Mouse (Mus musculus) neural tube, embryonic 14.5 days (tissue): Measurements from ENCODE around the gene Zfp764. TPM values are rescaled to one million over a fixed set of nuclear protein-coding genes. Genes with fewer than 3 reads are reported as not detected.
"Not testable (repeated sequence)": the region's sequence is repeated elsewhere in the genome, so short reads cannot be mapped to it uniquely, and the experiment has no call there.

ENCODE experiments used
- ATAC-seq: fragments of 200-750 bp; cut with Nextera tagmentation; 2 replicates; pipeline ENCODE4 v1.8.0; 2017; ENCODE audit warnings: low read depth, mild to moderate bottlenecking, moderate TSS enrichment, moderate library complexity
- H3K27ac ChIP-seq: fragments of 300-500 bp; sonication (generic); 2 replicates; pipeline ENCODE4 v1.5.1; 2014; ENCODE audit warnings: low read depth, mild to moderate bottlenecking, control low read depth, low read length, moderate library complexity, mixed read lengths
- H3K27me3 ChIP-seq: fragments of 300-500 bp; sonication (generic); 2 replicates; pipeline ENCODE4 v1.6.1; 2014; ENCODE audit warnings: low read length; ENCODE audit not compliant: control insufficient read depth, insufficient read depth
- H3K36me3 ChIP-seq: fragments of 300-500 bp; sonication (generic); 2 replicates; pipeline ENCODE4 v1.6.1; 2014; ENCODE audit warnings: low read length, mixed read lengths; ENCODE audit not compliant: control insufficient read depth, insufficient read depth
- H3K4me1 ChIP-seq: fragments of 300-500 bp; sonication (generic); 2 replicates; pipeline ENCODE4 v1.6.1; 2014; ENCODE audit warnings: low read length; ENCODE audit not compliant: control insufficient read depth, insufficient read depth
- H3K4me2 ChIP-seq: fragments of 300-500 bp; sonication (generic); 2 replicates; pipeline ENCODE4 v1.6.1; 2014; ENCODE audit warnings: mild to moderate bottlenecking, low read depth, low read length, control low read depth
- H3K4me3 ChIP-seq: fragments of 300-500 bp; sonication (generic); 2 replicates; pipeline ENCODE4 v1.5.1; 2014; ENCODE audit warnings: low read depth, low read length, control low read depth, mixed read lengths
- H3K9ac ChIP-seq: fragments of 300-500 bp; sonication (generic); replicated peaks from 2 replicates; pipeline ENCODE4 v1.6.1; 2014; ENCODE audit warnings: low read depth, mild to moderate bottlenecking, control low read depth, low read length, mixed read lengths
- H3K9me3 ChIP-seq: fragments of 300-500 bp; sonication (generic); 2 replicates; pipeline ENCODE4 v1.6.1; 2016; ENCODE audit warnings: low read length; ENCODE audit not compliant: control insufficient read depth
- WGBS: fragments of 180-500 bp; shearing (Covaris S2); extraction: QIAGEN DNeasy Blood & Tissue Kit; methylation state at CpG from one replicate; pipeline ENCODE4 v1.1.7; 2014; 5-methylcytosine and 5-hydroxymethylcytosine counted together
- polyA plus RNA-seq: library from polyadenylated mRNA; unstranded; fragments of >200 nt; fragmentation: Nextera tagmentation; extraction: Ambion mirVana; gene quantifications from 2 replicates; pipeline ENCODE4 v1.2.1, GENCODE M21; 2014

The Zfp764 gene
- polyA plus RNA-seq: 5.5 and 5.7 TPM in 2 replicates

DNA sequence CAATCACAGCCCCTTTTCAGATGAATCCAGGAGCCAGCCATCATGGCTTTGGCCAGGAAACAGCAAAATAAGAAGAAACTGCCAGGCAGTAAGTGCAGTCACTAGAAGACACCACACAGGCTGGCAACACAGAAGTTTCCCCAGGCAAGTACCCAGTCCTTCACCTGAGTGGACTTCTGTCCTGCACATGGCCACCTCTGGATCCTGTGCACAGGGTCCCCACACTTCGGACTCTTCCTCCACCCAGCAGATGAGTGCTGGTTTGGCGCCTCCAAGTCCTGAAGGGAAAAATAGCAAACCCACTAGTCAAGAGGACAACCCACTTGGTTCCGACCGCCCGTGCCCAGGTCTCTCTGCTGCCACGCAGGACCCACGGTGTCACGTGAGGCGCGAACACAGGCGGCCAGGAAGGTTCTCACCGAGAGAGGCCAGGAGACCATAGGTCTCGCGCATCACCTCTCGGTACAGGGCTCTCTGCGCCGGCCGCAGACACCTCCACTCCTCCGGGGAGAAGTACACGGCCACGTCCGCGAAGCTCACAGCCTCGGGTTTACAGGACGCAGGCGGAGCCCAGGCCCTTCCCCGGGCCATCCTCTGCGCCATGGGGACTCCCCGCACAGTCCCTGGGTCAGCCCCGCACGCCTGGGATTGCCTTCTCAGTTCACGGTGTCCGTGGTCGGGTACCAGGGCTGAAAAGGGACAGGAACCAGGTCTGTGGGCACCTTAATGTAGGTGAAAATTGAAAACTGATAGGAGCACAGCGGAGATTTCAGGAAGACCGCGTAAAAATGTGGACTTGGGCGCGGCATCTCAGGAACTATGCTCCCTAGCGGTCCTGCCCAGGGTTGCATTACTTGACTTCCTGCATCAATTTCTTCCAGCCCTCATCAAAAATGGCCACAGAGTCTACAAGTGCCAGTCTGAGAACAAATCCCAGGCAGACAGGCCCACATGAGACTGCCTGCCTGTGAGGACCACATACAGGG is at the start of gene Zfp764:
Zfp764 (minus strand) TSS at position 821 of the 986 bp plus-strand sequence.
- H3K27me3 ChIP-seq, H3K9me3 ChIP-seq, H3K4me1 ChIP-seq, H3K36me3 ChIP-seq: not testable (repeated sequence)
- ATAC-seq: peak; percentile 86
- WGBS: 5% methylated on average over 39 of the region's 40 CpGs
- Histone ChIP-seq H3K4me3 (peak within 1 kb of the TSS; percentile 45), H3K9ac (peak within 1 kb of the TSS; percentile 67), H3K27ac (peak within 1 kb of the TSS; percentile 35), H3K4me2 (peak within 1 kb of the TSS; percentile 79)

DNA sequence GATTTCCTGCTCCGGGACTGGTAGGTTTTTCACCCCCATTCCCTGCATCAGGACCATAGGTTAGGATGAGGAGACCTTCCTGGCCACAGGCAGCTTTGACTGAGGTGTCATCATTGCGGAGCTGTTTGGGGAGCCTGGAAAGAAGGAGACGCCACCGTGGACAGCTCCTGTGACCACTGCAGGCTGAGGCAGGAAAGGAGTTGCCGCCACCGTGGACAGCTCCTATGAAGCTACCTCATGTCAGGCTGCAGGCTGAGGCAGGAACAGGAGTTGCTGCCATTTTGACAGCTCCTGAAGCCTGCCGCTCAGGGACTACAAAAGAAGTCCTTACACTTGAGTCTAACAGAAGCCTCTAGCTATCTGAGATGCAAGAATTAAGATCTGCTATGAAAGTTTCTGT is 48.3 kb upstream of the Zfp764 start:
- WGBS: 93% methylated on average over 7 of the region's 7 CpGs

DNA sequence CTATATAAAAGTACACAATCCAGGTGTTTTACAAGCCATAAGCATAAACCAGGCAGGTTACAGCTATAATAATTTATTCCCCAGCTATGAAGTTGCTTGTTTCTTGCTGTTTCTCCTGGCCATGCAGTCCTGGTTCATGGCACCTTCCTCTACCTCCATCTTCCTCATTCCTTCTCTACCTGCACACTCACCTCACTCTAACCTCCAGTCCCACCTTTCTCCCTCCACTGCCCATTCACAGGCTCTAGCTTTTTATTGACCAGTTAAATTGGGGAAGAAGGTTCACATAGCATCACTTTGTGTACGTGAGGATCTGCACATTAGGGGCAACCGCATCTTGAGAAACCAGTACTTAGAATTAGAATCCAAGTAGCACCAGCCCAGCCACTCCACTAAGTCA is 46.4 kb upstream of the Zfp764 start:
- Histone ChIP-seq H3K4me1 (peaks cover 24% of the 10 kb centered on the region), H3K27ac (no peak overlapping the region), H3K9me3 (no peaks in the 10 kb centered on the region), H3K9ac (no peak overlapping the region), H3K27me3 (no peaks in the 10 kb centered on the region), H3K36me3 (peaks cover 11% of the 10 kb centered on the region; the same call in 1 of the 2 replicates), H3K4me3 (no peak overlapping the region), H3K4me2 (no peak overlapping the region)
- WGBS: 98% methylated on average over 2 of the region's 2 CpGs
- ATAC-seq: no peak

More for the DNA sequence above, 48.3 kb upstream of the Zfp764 start:
- Histone ChIP-seq H3K4me2 (no peak overlapping the region), H3K36me3 (peaks cover 15% of the 10 kb centered on the region; the same call in 1 of the 2 replicates), H3K9me3 (no peaks in the 10 kb centered on the region), H3K27ac (no peak overlapping the region), H3K4me1 (peaks cover 20% of the 10 kb centered on the region), H3K27me3 (no peaks in the 10 kb centered on the region), H3K9ac (no peak overlapping the region), H3K4me3 (no peak overlapping the region)
- ATAC-seq: no peak

DNA sequence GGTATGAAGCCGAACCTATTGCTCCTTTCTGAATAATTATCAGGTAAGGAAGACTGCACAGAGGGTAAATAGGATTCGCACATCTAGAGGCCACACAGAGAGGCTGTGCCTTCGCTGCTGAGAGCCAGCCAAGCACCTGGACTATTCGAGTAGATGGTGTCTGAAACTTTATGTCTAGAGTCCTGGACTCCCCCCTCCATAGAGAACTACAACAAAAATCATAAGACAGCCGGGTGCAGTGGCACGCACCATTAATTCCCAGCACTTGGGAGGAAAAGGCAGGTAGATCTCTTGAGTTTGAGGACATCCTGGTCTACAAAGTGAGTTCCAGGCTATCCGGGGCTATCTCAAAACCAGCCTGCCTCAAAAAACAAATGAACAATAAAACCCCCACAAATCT is 43.3 kb upstream of the Zfp764 start:
- H3K9me3 ChIP-seq: no peaks in the 10 kb centered on the region
- peak overlapping the region; percentile 93 for H3K4me3 ChIP-seq
- whole genome bisulfite sequencing: 86% methylated on average over 7 of the region's 7 CpGs
- H3K27ac ChIP-seq: no peak overlapping the region
- peaks cover 29% of the 10 kb centered on the region for H3K4me1 ChIP-seq
- peaks cover 4% of the 10 kb centered on the region; the same call in 1 of the 2 replicates for H3K36me3 ChIP-seq
- peak overlapping the region; percentile 59 for H3K4me2 ChIP-seq
- peak overlapping the region; percentile 92 for H3K9ac ChIP-seq
- H3K27me3 ChIP-seq: no peaks in the 10 kb centered on the region
- ATAC-seq: no peak

DNA sequence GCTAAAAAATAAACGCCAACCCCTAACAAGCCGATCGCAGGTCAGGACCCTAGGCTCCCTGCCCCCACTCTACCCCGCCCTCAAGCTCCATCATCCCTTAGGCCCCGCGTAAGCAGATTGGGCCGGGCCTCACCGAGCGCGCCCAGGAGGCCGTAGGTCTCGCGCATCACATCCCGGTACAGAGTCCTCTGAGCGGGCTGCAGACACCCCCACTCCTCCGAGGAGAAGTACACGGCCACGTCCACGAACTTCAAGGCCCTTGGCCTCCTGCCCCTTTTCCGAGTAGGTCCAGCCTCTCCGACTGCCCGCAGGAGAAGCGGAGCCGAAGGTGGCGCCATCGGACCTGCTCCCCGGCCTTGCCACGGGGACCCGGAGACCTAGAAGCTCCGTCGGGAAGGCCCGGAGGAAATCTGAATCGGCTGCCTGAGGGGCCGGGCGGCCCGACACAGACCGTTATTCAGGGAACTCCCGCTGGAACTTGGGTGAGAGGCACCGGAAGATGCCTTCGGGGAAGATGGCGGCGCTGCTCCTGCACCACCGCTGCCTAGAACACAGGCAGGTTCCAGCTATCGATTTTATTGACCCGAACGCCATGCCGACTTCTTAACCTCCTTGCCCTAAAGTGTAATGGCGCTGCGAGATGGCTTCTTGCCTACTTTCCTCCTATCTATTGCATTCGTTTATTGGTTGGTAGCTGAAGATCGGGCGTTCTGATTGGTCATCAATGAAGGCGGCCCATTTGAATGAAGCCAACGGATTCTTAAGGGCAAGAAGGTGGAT is 42.1 kb upstream of the Zfp764 start, which contains the start of gene Zfp689:
Zfp689 (minus strand) TSS at position 638 of the 780 bp plus-strand sequence.
- Histone ChIP-seq H3K4me3 (peak within 1 kb of the TSS; percentile 93), H3K27me3 (no peaks in the 10 kb centered on the region), H3K9ac (peak within 1 kb of the TSS; percentile 92), H3K4me2 (peak within 1 kb of the TSS; percentile 59), H3K4me1 (peaks cover 29% of the 10 kb centered on the region), H3K9me3 (no peaks in the 10 kb centered on the region), H3K27ac (peak within 1 kb of the TSS; percentile 97), H3K36me3 (peaks cover 13% of the 10 kb centered on the region)
- peak; percentile 91 for ATAC-seq
- WGBS: under 1% methylated on average over 54 of the region's 54 CpGs

DNA sequence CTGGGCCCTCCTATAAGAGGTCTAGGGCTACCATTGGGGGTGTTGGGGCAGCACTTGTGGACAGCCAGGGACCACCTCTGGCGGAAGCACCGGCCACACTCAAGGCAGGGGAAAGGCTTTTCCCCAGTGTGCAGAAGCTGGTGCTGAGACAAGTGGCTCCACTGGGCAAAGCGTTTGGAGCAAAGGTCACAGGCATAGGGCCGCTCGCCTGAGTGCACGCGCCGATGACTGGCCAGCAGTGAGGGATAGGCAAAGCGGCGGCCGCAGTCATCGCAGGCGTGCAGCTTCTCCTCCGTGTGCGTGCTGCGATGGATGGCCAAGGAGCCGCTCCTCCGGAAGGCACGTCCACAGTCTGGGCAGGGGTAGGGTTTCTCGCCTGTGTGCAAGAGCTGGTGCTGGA is 37.4 kb upstream of the Zfp764 start:
- Histone ChIP-seq H3K4me2 (no peak overlapping the region), H3K27me3 (no peaks in the 10 kb centered on the region), H3K27ac (no peak overlapping the region), H3K36me3 (peaks cover 23% of the 10 kb centered on the region), H3K9ac (no peak overlapping the region), H3K9me3 (no peaks in the 10 kb centered on the region), H3K4me3 (no peak overlapping the region), H3K4me1 (peaks cover 5% of the 10 kb centered on the region; the same call in 1 of the 2 replicates)
- WGBS: 89% methylated on average over 20 of the region's 20 CpGs
- no peak for ATAC-seq

DNA sequence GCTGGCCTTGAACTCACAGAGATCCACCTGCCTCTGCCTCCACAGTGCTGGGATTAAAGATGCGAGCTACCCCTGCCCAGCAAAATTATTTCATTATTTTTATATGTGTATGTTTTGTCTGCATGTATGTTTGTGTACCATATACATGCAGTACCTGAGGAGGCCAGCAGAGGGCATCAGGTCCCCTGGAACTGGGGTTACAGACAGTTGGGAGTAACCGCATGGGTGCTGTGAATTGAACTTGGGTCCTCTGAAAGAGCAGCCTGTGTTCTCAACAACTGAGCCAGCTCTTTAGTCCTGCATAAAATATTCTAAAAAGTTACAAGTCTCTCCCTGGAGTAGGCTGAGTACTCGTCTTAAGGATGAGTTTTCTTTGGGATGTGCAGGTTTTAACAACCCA is 31.1 kb upstream of the Zfp764 start:
- H3K9ac ChIP-seq: no peak overlapping the region
- H3K36me3 ChIP-seq: peaks cover 3% of the 10 kb centered on the region
- no peaks in the 10 kb centered on the region for H3K27me3 ChIP-seq
- H3K4me1 ChIP-seq: no peaks in the 10 kb centered on the region
- ATAC-seq: no peak
- no peak overlapping the region for H3K4me3 ChIP-seq
- H3K27ac ChIP-seq: no peak overlapping the region
- no peak overlapping the region for H3K4me2 ChIP-seq
- H3K9me3 ChIP-seq: no peaks in the 10 kb centered on the region; the same call in 1 of the 2 replicates
- WGBS: 93% methylated on average over 3 of the region's 3 CpGs

DNA sequence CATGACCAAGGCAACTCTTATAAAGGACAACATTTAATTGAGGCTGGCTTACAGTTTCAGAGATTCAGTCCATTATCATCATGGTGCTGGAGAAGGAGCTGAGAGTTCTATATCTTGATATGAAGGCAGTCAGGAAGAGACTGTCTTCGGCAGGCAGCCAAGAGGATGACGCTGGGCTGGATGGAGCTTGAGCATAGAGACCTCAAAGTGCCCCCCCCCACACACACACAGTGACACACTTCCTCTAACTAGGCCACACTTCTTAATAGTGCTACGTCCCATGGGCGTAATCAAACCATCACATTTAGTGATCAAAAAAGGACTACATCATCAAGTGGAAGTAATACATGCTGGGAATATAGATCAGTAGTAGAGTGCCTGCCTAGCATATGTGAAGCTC is 28.6 kb upstream of the Zfp764 start:
- Histone ChIP-seq H3K36me3 (no peaks in the 10 kb centered on the region), H3K9me3 (no peaks in the 10 kb centered on the region; the same call in 1 of the 2 replicates), H3K27me3 (no peaks in the 10 kb centered on the region), H3K9ac (no peak overlapping the region), H3K4me3 (no peak overlapping the region), H3K4me2 (no peak overlapping the region), H3K27ac (no peak overlapping the region), H3K4me1 (no peaks in the 10 kb centered on the region)
- WGBS: 93% methylated on average over 4 of the region's 4 CpGs
- no peak for ATAC-seq
